Mouse (Mus musculus) liver, postnatal 0 days (tissue): ENCODE measurements at regions not wholly inside any gene's neighbourhood (a gene's known extent, or its start where the extent isn't known, plus 50 kb on each side); places are given as distances from the start of the nearest gene placed in this dataset.

ENCODE experiments used
- ATAC-seq: fragments of 200-750 bp; cut with Nextera tagmentation; 2 replicates; pipeline ENCODE4 v1.8.0; 2017; ENCODE audit warnings: mild to moderate bottlenecking, moderate library complexity
- DNase-seq: peaks from one replicate; pipeline ENCODE4 v3.0.0-alpha.2; 2016
- H3K27ac ChIP-seq: fragments of 300-500 bp; sonication (generic); 2 replicates; pipeline ENCODE4 v1.5.1; 2014; ENCODE audit warnings: antibody characterized with exemption, moderate library complexity, mild to moderate bottlenecking, low read depth
- H3K27me3 ChIP-seq: fragments of 300-500 bp; sonication (generic); 2 replicates; pipeline ENCODE4 v1.6.1; 2014; ENCODE audit warnings: low read length, control low read depth, mixed read lengths; ENCODE audit not compliant: insufficient read depth
- H3K36me3 ChIP-seq: fragments of 300-500 bp; sonication (generic); replicated peaks from 2 replicates; pipeline ENCODE4 v1.6.1; 2014; ENCODE audit warnings: mild to moderate bottlenecking, control low read depth, low read length, moderate library complexity, mixed read lengths; ENCODE audit not compliant: insufficient read depth
- H3K4me1 ChIP-seq: fragments of 300-500 bp; sonication (generic); 2 replicates; pipeline ENCODE4 v1.6.1; 2014; ENCODE audit warnings: antibody characterized with exemption, mild to moderate bottlenecking, control low read depth; ENCODE audit not compliant: insufficient read depth
- H3K4me2 ChIP-seq: fragments of 300-500 bp; sonication (generic); 2 replicates; pipeline ENCODE4 v1.6.1; 2014; ENCODE audit warnings: low read depth, mild to moderate bottlenecking, low read length, moderate library complexity, mixed read lengths
- H3K4me3 ChIP-seq: fragments of 300-500 bp; sonication (generic); 2 replicates; pipeline ENCODE4 v1.5.1; 2014; ENCODE audit warnings: low read depth, low read length
- H3K9ac ChIP-seq: fragments of 300-500 bp; sonication (generic); replicated peaks from 2 replicates; pipeline ENCODE4 v1.6.1; 2014; ENCODE audit warnings: mild to moderate bottlenecking, moderate library complexity
- H3K9me3 ChIP-seq: fragments of 300-500 bp; sonication (generic); 2 replicates; pipeline ENCODE4 v1.6.1; 2016; ENCODE audit warnings: mild to moderate bottlenecking, control low read depth, low read length, mixed read lengths
- CTCF ChIP-seq: sonication (generic); IDR thresholded peaks from 2 replicates; pipeline ENCODE4 v1.5.1; 2016; ENCODE audit warnings: antibody characterized with exemption, low read depth
- EP300 ChIP-seq: IDR thresholded peaks from 2 replicates; pipeline ENCODE4 v1.6.1; 2016; ENCODE audit warnings: antibody characterized with exemption, low read depth, mild to moderate bottlenecking
- WGBS: fragments of 180-500 bp; shearing (Covaris S2); extraction: QIAGEN DNeasy Blood & Tissue Kit; methylation state at CpG from one replicate; pipeline ENCODE4 v1.1.7; 2014; ENCODE audit not compliant: insufficient replicate concordance; 5-methylcytosine and 5-hydroxymethylcytosine counted together

- DNase-seq, result no peak
- Histone ChIP-seq H3K4me3 (no peak overlapping the region), H3K9me3 (no peaks in the 10 kb centered on the region), H3K36me3 (no peaks in the 10 kb centered on the region), H3K27me3 (no peaks in the 10 kb centered on the region), H3K9ac (no peak overlapping the region), H3K27ac (no peak overlapping the region), H3K4me1 (peaks cover 5% of the 10 kb centered on the region; the same call in 1 of the 2 replicates), H3K4me2 (no peak overlapping the region)
- no peak for ATAC-seq
- TF ChIP-seq CTCF (no peak), EP300 (no peak)
- WGBS, result 69% methylated on average over 4 of the region's 4 CpGs
Observed at GRCm38 (mm10) chr16:55753380-55753779, 85.3 kb downstream of the Nfkbiz start.

- Histone ChIP-seq H3K36me3 (no peaks in the 10 kb centered on the region), H3K9me3 (no peaks in the 10 kb centered on the region), H3K4me3 (no peak overlapping the region), H3K9ac (no peak overlapping the region), H3K4me2 (no peak overlapping the region), H3K4me1 (no peaks in the 10 kb centered on the region), H3K27ac (no peak overlapping the region; the same call in 1 of the 2 replicates), H3K27me3 (no peaks in the 10 kb centered on the region)
- WGBS, result 44% methylated on average over 2 of the region's 2 CpGs
- ATAC-seq, result 0 out of 2 replicates have a peak, but pooled peaks have one; percentile 21
- no peak for TF ChIP-seq EP300
- DNase-seq, result no peak
Observed at GRCm38 (mm10) chr16:55747250-55747649, 91.4 kb downstream of the Nfkbiz start.

GRCm38 (mm10) chr16:55746159-55746558 is 92.5 kb downstream of the Nfkbiz start:
- 65% methylated on average over 3 of the region's 3 CpGs for WGBS
- Histone ChIP-seq H3K4me3 (no peak overlapping the region), H3K9me3 (no peaks in the 10 kb centered on the region), H3K9ac (no peak overlapping the region), H3K4me1 (no peaks in the 10 kb centered on the region), H3K27me3 (no peaks in the 10 kb centered on the region), H3K4me2 (no peak overlapping the region), H3K36me3 (no peaks in the 10 kb centered on the region), H3K27ac (no peak overlapping the region)
- DNase-seq (no peak), ATAC-seq (no peak)
- no peak for TF ChIP-seq CTCF
- no peak for TF ChIP-seq EP300

GRCm38 (mm10) chr16:55745094-55745493 is 93.6 kb downstream of the Nfkbiz start:
- Histone ChIP-seq H3K36me3 (no peaks in the 10 kb centered on the region), H3K9me3 (no peaks in the 10 kb centered on the region), H3K27ac (no peak overlapping the region), H3K4me3 (no peak overlapping the region), H3K4me1 (no peaks in the 10 kb centered on the region), H3K9ac (no peak overlapping the region), H3K27me3 (no peaks in the 10 kb centered on the region), H3K4me2 (no peak overlapping the region)
- no peak for TF ChIP-seq EP300
- TF ChIP-seq CTCF, result no peak
- ATAC-seq, result no peak
- DNase-seq, result no peak
- WGBS, result 72% methylated on average over 3 of the region's 3 CpGs

- Histone ChIP-seq H3K4me2 (no peak overlapping the region), H3K27ac (no peak overlapping the region), H3K4me3 (no peak overlapping the region), H3K9ac (no peak overlapping the region), H3K36me3 (no peaks in the 10 kb centered on the region), H3K9me3 (no peaks in the 10 kb centered on the region), H3K4me1 (no peaks in the 10 kb centered on the region), H3K27me3 (no peaks in the 10 kb centered on the region)
- WGBS, result 84% methylated on average over 2 of the region's 2 CpGs
- no peak for ATAC-seq
- no peak for DNase-seq
- no peak for TF ChIP-seq CTCF
Observed at GRCm38 (mm10) chr16:55741099-55741863, 97.4 kb downstream of the Nfkbiz start.

- Histone ChIP-seq H3K27ac (no peak overlapping the region), H3K9ac (no peak overlapping the region), H3K4me3 (no peak overlapping the region), H3K4me2 (no peak overlapping the region), H3K4me1 (no peaks in the 10 kb centered on the region), H3K27me3 (no peaks in the 10 kb centered on the region), H3K36me3 (no peaks in the 10 kb centered on the region), H3K9me3 (no peaks in the 10 kb centered on the region)
- ATAC-seq, result no peak
- no peak for TF ChIP-seq CTCF
- TF ChIP-seq EP300, result no peak
- DNase-seq, result no peak
- WGBS, result 74% methylated on average over 4 of the region's 4 CpGs
Observed at GRCm38 (mm10) chr16:55738741-55739140, 100.0 kb downstream of the Nfkbiz start.
